Mouse (Mus musculus) kidney, adult 2 months (tissue): ENCODE data around the gene Ankrd13c. TPM values are rescaled to one million over a fixed set of nuclear protein-coding genes. Genes with fewer than 3 reads are reported as not detected.

Source experiments
- DNase-seq: peaks from one replicate; pipeline ENCODE4 v3.0.0; 2021
- H3K27ac ChIP-seq: fragments of 200-500 bp; 2 replicates; pipeline ENCODE4 v1.5.1; 2012; ENCODE audit warnings: low read depth, low read length, control low read depth, inconsistent platforms; ENCODE audit not compliant: insufficient read depth
- H3K27me3 ChIP-seq: fragments of 200-500 bp; replicated peaks from 2 replicates; pipeline ENCODE4 v1.6.1; 2012; ENCODE audit warnings: mild to moderate bottlenecking, moderate library complexity, low read length, inconsistent platforms; ENCODE audit not compliant: control insufficient read depth, insufficient read depth
- H3K36me3 ChIP-seq: fragments of 200-500 bp; 2 replicates; pipeline ENCODE4 v1.6.1; 2012; ENCODE audit warnings: mild to moderate bottlenecking, moderate library complexity, low read length, inconsistent platforms; ENCODE audit not compliant: control insufficient read depth, insufficient read depth
- H3K4me1 ChIP-seq: fragments of 200-500 bp; 2 replicates; pipeline ENCODE4 v1.6.1; 2011; ENCODE audit warnings: low read length; ENCODE audit not compliant: control insufficient read depth, insufficient read depth
- H3K4me3 ChIP-seq: fragments of 200-500 bp; 2 replicates; pipeline ENCODE4 v1.5.1; 2011; ENCODE audit warnings: mild to moderate bottlenecking, low read depth, low read length, control low read depth; ENCODE audit not compliant: insufficient read depth
- CTCF ChIP-seq: fragments of 200-500 bp; conservative IDR thresholded peaks from 2 replicates; pipeline ENCODE4 v1.5.1; 2011; ENCODE audit warnings: low read depth, mild to moderate bottlenecking, control low read depth, low read length, moderate library complexity, mixed read lengths; ENCODE audit not compliant: insufficient read depth, insufficient read length
- POLR2A ChIP-seq: fragments of 200-500 bp; IDR thresholded peaks from one replicate; pipeline ENCODE4 v1.6.1; 2011; ENCODE audit warnings: low read depth, low read length, control low read depth
- WGBS: fragments of 180-500 bp; shearing (Covaris S2); methylation state at CpG from one replicate; pipeline ENCODE4 v1.1.7; 2018; 5-methylcytosine and 5-hydroxymethylcytosine counted together
- polyA plus RNA-seq: library from polyadenylated mRNA; depleted of rRNA; stranded (reverse); fragments of >200 nt; gene quantifications from 2 replicates; pipeline ENCODE4 v1.2.3, GENCODE M21; 2012; rRNA removed

The Ankrd13c gene
- polyA plus RNA-seq, 1 experiment, result 73.4 TPM

DNA sequence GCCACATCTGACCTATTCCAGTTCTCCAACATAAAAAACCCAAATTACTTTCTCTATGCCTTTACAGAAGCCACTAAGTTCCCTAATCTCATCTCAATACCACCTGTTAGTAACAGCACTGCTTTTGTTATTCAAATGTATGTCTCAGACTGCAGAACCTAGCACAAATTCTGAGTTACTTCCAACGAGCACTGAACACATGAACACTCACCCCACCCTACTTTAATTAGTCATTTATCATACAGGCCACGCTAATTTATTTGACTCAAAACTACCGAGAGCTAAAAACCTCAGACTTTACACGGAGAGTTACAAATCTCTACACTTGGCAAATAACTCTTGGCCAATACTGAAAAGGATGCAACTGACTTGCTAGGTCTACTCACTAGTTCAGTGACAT, 85.1 kb downstream of the Ankrd13c start:
- peaks cover 6% of the 10 kb centered on the region for H3K4me1 ChIP-seq

DNA sequence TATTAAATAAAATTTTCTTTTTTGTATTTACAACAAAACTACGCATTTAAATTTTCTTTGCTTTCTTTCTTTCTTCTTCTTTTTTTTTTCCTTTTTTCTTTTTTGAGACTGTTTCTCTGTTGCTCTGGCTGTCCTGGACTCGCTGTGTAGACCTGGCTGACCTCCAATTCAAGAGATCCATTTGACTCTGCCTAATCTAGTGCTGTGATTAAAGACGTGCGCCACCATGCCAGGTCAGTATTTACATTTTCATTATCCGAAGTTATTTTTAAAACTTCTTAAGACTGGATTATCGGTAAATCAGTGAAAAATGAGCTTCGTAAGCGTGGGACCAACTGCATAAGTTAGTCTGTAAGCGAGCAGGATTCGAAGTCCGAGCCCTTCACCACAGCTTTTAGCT, 88.8 kb downstream of the Ankrd13c start:
- Histone ChIP-seq H3K36me3 (no peaks in the 10 kb centered on the region), H3K4me1 (peaks cover 6% of the 10 kb centered on the region), H3K27me3 (no peaks in the 10 kb centered on the region), H3K4me3 (peak overlapping the region; percentile 74), H3K27ac (peak overlapping the region; percentile 87)
- TF ChIP-seq CTCF, result no peak
- no peak for TF ChIP-seq POLR2A
- under 1% methylated on average over 11 of the region's 11 CpGs for WGBS
- peak; percentile 58 for DNase-seq

More for the DNA sequence above, 85.1 kb downstream of the Ankrd13c start:
- no peaks in the 10 kb centered on the region for H3K36me3 ChIP-seq
- WGBS, result under 1% methylated on average over 4 of the region's 4 CpGs
- no peaks in the 10 kb centered on the region for H3K27me3 ChIP-seq
- H3K4me3 ChIP-seq, result peak overlapping the region; percentile 99; the same call in 1 of the 2 replicates
- TF ChIP-seq CTCF (no peak), POLR2A (no peak)
- no peak overlapping the region for H3K27ac ChIP-seq
- no peak for DNase-seq

DNA sequence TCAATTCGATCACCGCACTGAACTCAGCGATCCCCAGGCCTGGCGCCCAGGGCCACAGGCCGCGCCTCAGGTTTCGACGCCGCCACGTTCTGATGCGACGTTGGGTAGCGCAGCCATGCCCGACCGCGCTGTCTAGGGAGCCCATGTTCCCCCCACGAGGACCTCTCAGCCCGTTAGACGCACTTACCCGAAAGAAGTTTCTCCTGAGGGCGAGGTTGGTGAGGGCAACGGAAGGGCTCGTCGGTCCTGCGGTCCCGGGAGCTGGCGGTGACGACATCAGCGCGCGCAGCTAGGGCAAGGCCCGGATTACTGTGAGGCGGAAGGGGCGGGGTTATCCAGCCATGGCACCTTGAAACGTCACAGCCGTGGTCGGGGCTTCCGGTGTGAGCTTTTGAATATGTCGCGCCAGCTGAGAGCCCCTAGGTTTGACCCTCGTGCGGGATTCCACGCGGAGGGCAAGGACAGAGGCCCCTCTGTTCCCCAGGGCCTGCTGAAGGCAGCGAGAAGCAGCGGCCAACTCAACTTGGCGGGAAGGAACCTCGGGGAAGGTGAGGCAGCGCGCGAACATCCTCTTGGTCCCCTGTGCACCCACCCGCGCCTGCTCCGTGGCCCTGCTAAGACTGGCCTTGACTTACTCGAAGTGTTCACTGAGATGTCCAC, 89.4 kb downstream of the Ankrd13c start, which contains the start of the genes Srsf11 and Lrrc40:
Srsf11 (minus strand) TSS at position 311 of the 660 bp plus-strand sequence.
Lrrc40 (plus strand) TSS at position 334 of the 660 bp plus-strand sequence.
- H3K4me1 ChIP-seq, result peaks cover 6% of the 10 kb centered on the region
- no peaks in the 10 kb centered on the region for H3K27me3 ChIP-seq
- H3K27ac ChIP-seq, result peak within 1 kb of the TSS; percentile 87
- TF ChIP-seq POLR2A (peak; percentile 78), CTCF (no peak)
- H3K36me3 ChIP-seq, result no peaks in the 10 kb centered on the region
- peak within 1 kb of the TSS; percentile 74 for H3K4me3 ChIP-seq
- DNase-seq, result peak; percentile 97
- WGBS, result under 1% methylated on average over 55 of the region's 55 CpGs

DNA sequence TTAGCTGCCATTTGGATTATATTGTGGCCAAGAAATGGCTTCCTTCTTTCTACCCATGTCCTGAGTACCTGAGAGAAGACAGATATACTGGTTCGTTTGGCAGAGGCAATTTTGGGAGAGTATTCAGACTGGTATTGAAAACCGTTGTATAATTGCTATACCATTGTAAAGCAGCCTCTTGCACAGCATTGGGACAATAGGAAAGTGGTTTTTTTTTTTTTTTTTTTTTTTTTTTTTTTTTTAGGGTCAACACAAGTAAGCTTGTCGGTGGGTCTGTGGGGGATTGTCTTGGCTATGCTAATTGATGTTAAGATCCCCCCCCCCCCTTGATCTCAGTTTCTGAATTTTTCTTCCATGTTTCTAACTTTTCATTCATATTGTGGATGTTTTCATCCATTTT, 91.1 kb downstream of the Ankrd13c start:
- no peak for DNase-seq
- WGBS, result 94% methylated on average over 3 of the region's 3 CpGs
- Histone ChIP-seq H3K4me1 (peaks cover 6% of the 10 kb centered on the region), H3K4me3 (no peak overlapping the region), H3K27me3 (no peaks in the 10 kb centered on the region), H3K27ac (no peak overlapping the region), H3K36me3 (no peaks in the 10 kb centered on the region)
- TF ChIP-seq CTCF, result no peak
- no peak for TF ChIP-seq POLR2A

DNA sequence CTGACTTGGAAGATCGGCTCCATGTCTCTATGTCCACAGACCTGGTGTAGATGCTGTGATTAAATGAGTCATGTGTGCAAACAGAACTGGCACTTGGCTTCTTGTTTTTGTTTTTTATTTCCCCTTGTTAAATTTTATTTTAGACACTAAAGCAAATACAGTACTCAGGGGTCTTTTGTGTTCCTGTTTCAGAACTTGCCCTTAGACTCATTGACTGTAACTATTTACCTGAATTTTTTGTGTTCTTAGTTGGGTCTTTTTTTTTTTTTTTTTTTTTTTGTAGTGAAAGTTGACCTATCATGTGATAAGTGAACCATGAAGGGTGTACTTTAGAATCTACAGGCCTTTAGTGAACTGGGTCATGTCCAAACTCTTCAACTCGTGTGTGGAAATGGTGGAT, 93.7 kb downstream of the Ankrd13c start:
- peak; percentile 34 for DNase-seq
- TF ChIP-seq CTCF (no peak), POLR2A (no peak)
- H3K4me1 ChIP-seq, result no peaks in the 10 kb centered on the region
- H3K27ac ChIP-seq, result no peak overlapping the region
- WGBS, result 50% methylated on average over 2 of the region's 2 CpGs
- H3K27me3 ChIP-seq, result no peaks in the 10 kb centered on the region
- no peaks in the 10 kb centered on the region for H3K36me3 ChIP-seq
- H3K4me3 ChIP-seq, result no peak overlapping the region

DNA sequence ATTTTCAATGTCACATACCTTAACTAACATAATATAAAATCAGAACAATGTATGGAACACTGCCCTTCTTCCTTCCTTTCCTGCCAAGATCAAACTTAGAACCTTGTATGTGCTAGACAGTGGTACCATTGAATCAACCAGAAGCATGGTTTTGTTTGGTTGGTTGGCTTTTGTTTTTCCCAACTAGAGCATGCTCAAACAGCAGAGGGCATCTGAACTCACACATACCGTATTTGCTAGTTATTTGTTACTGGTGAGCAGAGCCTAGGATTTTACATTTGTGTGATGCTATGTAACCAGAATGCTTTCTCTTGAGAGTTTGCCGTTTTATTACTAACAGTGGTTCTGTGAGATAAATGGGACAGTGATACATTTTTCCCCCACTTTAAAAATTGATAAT, 102.5 kb downstream of the Ankrd13c start:
- Histone ChIP-seq H3K4me3 (no peak overlapping the region), H3K27me3 (no peaks in the 10 kb centered on the region), H3K4me1 (no peaks in the 10 kb centered on the region), H3K27ac (no peak overlapping the region), H3K36me3 (no peaks in the 10 kb centered on the region)
- WGBS, result 81% methylated on average over 2 of the region's 2 CpGs
- DNase-seq, result no peak
- TF ChIP-seq POLR2A, result no peak

Other genes starting within 250 kb of the Ankrd13c start
- 147 and 153 TPM in 2 replicates for gene Cth, start 22.2 kb upstream of the Ankrd13c start, polyA plus RNA-seq
- 171 and 190 TPM in 2 replicates for gene Srsf11, start 89.4 kb downstream of the Ankrd13c start, polyA plus RNA-seq
- 6.6 and 7.0 TPM in 2 replicates for gene Lrrc40, start 89.4 kb downstream of the Ankrd13c start, polyA plus RNA-seq